Mouse (Mus musculus): ENCODE measurements around the gene Btnl1. TPM values are rescaled to one million over a fixed set of nuclear protein-coding genes. Genes with fewer than 3 reads are reported as not detected.

Btnl1 gene
- polyA plus RNA-seq, 1 experiment = 0.28 TPM

DNA sequence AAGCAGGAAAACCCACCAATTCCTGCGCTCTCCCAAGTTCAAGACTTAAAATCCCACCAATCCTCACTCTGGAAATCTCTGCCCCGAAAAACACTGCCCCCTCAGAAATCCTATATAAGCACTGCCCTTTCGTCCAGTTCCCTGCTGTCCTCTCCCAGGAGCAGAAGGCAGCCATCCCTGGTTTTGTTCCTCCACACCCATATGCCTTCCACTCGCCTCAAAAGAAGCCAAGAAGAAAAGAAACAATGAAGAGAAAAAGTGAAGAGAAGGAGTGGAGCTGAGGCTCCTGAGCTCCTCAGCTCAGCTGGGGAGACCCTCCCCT is 22.4 kb downstream of the Btnl1 start:
- no peak overlapping the region for H3K9ac ChIP-seq (ENCODE audit: low read depth, poor library complexity, severe bottlenecking)
- H3K36me3 ChIP-seq (ENCODE audit: control insufficient read depth, insufficient read depth, low read length, poor library complexity, severe bottlenecking) = no peaks in the 10 kb centered on the region
- H3K4me1 ChIP-seq (ENCODE audit: control insufficient read depth, insufficient read depth, low read length) = no peaks in the 10 kb centered on the region
- no peak overlapping the region for H3K27ac ChIP-seq (ENCODE audit: insufficient read depth, low read length)
- no peaks in the 10 kb centered on the region for H3K9me3 ChIP-seq (replicated peaks; ENCODE audit: control insufficient read depth, insufficient read depth, low read length, poor library complexity, severe bottlenecking)
- no peak for TF ChIP-seq CTCF (IDR thresholded peaks at IDR 0.05; ENCODE audit: low read depth, low read length)
- TF ChIP-seq POLR2A (IDR thresholded peaks at IDR 0.05; ENCODE audit: insufficient read depth, low read length) = no peak
- no peak for TF ChIP-seq EP300 (IDR thresholded peaks at IDR 0.05; ENCODE audit: insufficient read depth, low read depth, low read length)
- no peak overlapping the region for H3K4me3 ChIP-seq (ENCODE audit: low read depth, low read length)
- H3K27me3 ChIP-seq (ENCODE audit: control insufficient read depth, insufficient read depth, low read length, poor library complexity, severe bottlenecking) = no peaks in the 10 kb centered on the region

DNA sequence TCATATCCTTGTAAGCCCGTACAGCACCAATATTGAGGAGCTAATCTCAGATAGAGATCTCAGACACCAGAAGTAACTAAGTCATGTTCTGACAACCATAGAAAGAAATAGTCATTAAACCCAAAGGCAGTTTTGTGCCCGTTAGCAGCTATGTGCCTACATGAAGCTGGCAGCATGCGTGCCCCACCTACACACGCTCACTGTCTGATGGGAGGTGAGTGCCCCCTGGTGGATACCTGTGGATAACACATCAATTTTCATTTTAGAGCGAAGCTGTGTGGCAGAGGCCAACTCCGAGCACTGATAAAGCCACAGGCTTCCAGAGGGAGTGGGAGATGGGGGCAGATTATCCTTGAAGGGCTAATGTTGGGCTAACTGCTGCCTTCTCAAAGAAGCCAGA is 34.2 kb downstream of the Btnl1 start:
- H3K36me3 ChIP-seq (ENCODE audit: control insufficient read depth, insufficient read depth, low read length, poor library complexity, severe bottlenecking) = no peaks in the 10 kb centered on the region
- TF ChIP-seq POLR2A (IDR thresholded peaks at IDR 0.05; ENCODE audit: insufficient read depth, low read length) (no peak), CTCF (IDR thresholded peaks at IDR 0.05; ENCODE audit: low read depth, low read length) (peak; percentile 92)
- H3K27ac ChIP-seq (ENCODE audit: insufficient read depth, low read length) = no peak overlapping the region
- no peaks in the 10 kb centered on the region for H3K9me3 ChIP-seq (replicated peaks; ENCODE audit: control insufficient read depth, insufficient read depth, low read length, poor library complexity, severe bottlenecking)
- H3K9ac ChIP-seq (ENCODE audit: low read depth, poor library complexity, severe bottlenecking) = no peak overlapping the region
- H3K27me3 ChIP-seq (ENCODE audit: control insufficient read depth, insufficient read depth, low read length, poor library complexity, severe bottlenecking) = no peaks in the 10 kb centered on the region
- H3K4me3 ChIP-seq (ENCODE audit: low read depth, low read length) = no peak overlapping the region
- H3K4me1 ChIP-seq (ENCODE audit: control insufficient read depth, insufficient read depth, low read length) = no peaks in the 10 kb centered on the region

DNA sequence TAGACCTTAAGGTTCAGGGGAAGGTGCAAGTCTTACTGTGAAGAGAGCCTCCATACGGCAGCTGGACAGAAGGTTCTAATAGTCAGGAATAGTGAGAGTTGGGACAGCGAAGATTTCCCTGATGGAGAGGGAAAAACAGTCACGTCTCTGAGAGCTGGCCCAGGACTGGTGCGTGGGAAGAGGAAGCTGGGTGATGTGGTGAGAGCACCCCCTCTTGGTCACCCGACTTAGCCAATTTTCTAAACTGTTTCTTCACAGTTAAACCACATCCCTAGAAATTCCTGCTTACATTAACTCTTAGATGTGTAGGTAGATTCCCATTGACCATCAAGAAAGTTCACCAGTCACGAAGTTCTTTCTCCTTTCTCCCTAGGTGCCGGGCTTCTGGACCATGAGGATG is 43.1 kb downstream of the Btnl1 start:
- Histone ChIP-seq H3K9ac (ENCODE audit: low read depth, poor library complexity, severe bottlenecking) (no peak overlapping the region), H3K4me3 (ENCODE audit: low read depth, low read length) (no peak overlapping the region), H3K36me3 (ENCODE audit: control insufficient read depth, insufficient read depth, low read length, poor library complexity, severe bottlenecking) (no peaks in the 10 kb centered on the region), H3K4me1 (ENCODE audit: control insufficient read depth, insufficient read depth, low read length) (no peaks in the 10 kb centered on the region), H3K27ac (ENCODE audit: insufficient read depth, low read length) (no peak overlapping the region), H3K27me3 (ENCODE audit: control insufficient read depth, insufficient read depth, low read length, poor library complexity, severe bottlenecking) (no peaks in the 10 kb centered on the region), H3K9me3 (replicated peaks; ENCODE audit: control insufficient read depth, insufficient read depth, low read length, poor library complexity, severe bottlenecking) (no peaks in the 10 kb centered on the region)
- no peak for TF ChIP-seq POLR2A (IDR thresholded peaks at IDR 0.05; ENCODE audit: insufficient read depth, low read length)
- TF ChIP-seq EP300 (IDR thresholded peaks at IDR 0.05; ENCODE audit: insufficient read depth, low read depth, low read length) = no peak
- no peak for TF ChIP-seq CTCF (IDR thresholded peaks at IDR 0.05; ENCODE audit: low read depth, low read length)

GRCm38 (mm10) chr17:34427597-34427996 is 50.7 kb downstream of the Btnl1 start:
- no peak overlapping the region for H3K4me3 ChIP-seq (ENCODE audit: low read depth, low read length)
- no peaks in the 10 kb centered on the region for H3K9me3 ChIP-seq (replicated peaks; ENCODE audit: control insufficient read depth, insufficient read depth, low read length, poor library complexity, severe bottlenecking)
- H3K27me3 ChIP-seq (ENCODE audit: control insufficient read depth, insufficient read depth, low read length, poor library complexity, severe bottlenecking) = no peaks in the 10 kb centered on the region
- H3K27ac ChIP-seq (ENCODE audit: insufficient read depth, low read length) = no peak overlapping the region
- TF ChIP-seq POLR2A (IDR thresholded peaks at IDR 0.05; ENCODE audit: insufficient read depth, low read length) (no peak), EP300 (IDR thresholded peaks at IDR 0.05; ENCODE audit: insufficient read depth, low read depth, low read length) (no peak), CTCF (IDR thresholded peaks at IDR 0.05; ENCODE audit: low read depth, low read length) (no peak)
- H3K36me3 ChIP-seq (ENCODE audit: control insufficient read depth, insufficient read depth, low read length, poor library complexity, severe bottlenecking) = no peaks in the 10 kb centered on the region
- H3K4me1 ChIP-seq (ENCODE audit: control insufficient read depth, insufficient read depth, low read length) = no peaks in the 10 kb centered on the region
- no peak overlapping the region for H3K9ac ChIP-seq (ENCODE audit: low read depth, poor library complexity, severe bottlenecking)

Other genes starting within 250 kb of the Btnl1 start
- not detected in 2 replicates for gene H2-DMb2, start 233.8 kb upstream of the Btnl1 start, polyA plus RNA-seq (2011; ENCODE audit: insufficient read depth, insufficient read length, low read depth, missing spikeins)
- 0.65 and 1.1 TPM in 2 replicates for gene H2-DMb1, start 224.1 kb upstream of the Btnl1 start, polyA plus RNA-seq (2011; ENCODE audit: insufficient read depth, insufficient read length, low read depth, missing spikeins)
- 21.6 and 24.6 TPM in 2 replicates for gene Tap1, start 189.6 kb upstream of the Btnl1 start, polyA plus RNA-seq (2011; ENCODE audit: insufficient read depth, insufficient read length, low read depth, missing spikeins)
- 8.7 and 10.2 TPM in 2 replicates for gene Psmb9, start 189.4 kb upstream of the Btnl1 start, polyA plus RNA-seq (2011; ENCODE audit: insufficient read depth, insufficient read length, low read depth, missing spikeins)
- 20.5 and 27.6 TPM in 2 replicates for gene Psmb8, start 179.4 kb upstream of the Btnl1 start, polyA plus RNA-seq (2011; ENCODE audit: insufficient read depth, insufficient read length, low read depth, missing spikeins)
- 18.8 and 22.7 TPM in 2 replicates for gene Tap2, start 173.6 kb upstream of the Btnl1 start, polyA plus RNA-seq (2011; ENCODE audit: insufficient read depth, insufficient read length, low read depth, missing spikeins)
- not detected in 2 replicates for gene H2-Ob, start 138.2 kb upstream of the Btnl1 start, polyA plus RNA-seq (2011; ENCODE audit: insufficient read depth, insufficient read length, low read depth, missing spikeins)
- 2.3 and 2.4 TPM in 2 replicates for gene H2-Ab1, start 119.4 kb upstream of the Btnl1 start, polyA plus RNA-seq (2011; ENCODE audit: insufficient read depth, insufficient read length, low read depth, missing spikeins)
- gene H2-Aa, start 89.3 kb upstream of the Btnl1 start, polyA plus RNA-seq (2011; ENCODE audit: insufficient read depth, insufficient read length, low read depth, missing spikeins) = not detected in 2 replicates
- 2.8 and 4.6 TPM in 2 replicates for gene H2-Eb1, start 71.3 kb upstream of the Btnl1 start, polyA plus RNA-seq (2011; ENCODE audit: insufficient read depth, insufficient read length, low read depth, missing spikeins)
- not detected in 2 replicates for gene H2-Eb2, start 51.5 kb upstream of the Btnl1 start, polyA plus RNA-seq (2011; ENCODE audit: insufficient read depth, insufficient read length, low read depth, missing spikeins)
- not detected in 2 replicates for gene Btnl2, start 22.3 kb upstream of the Btnl1 start, polyA plus RNA-seq (2011; ENCODE audit: insufficient read depth, insufficient read length, low read depth, missing spikeins)
- not detected in 2 replicates for gene BC051142, start 21.7 kb downstream of the Btnl1 start, polyA plus RNA-seq (2011; ENCODE audit: insufficient read depth, insufficient read length, low read depth, missing spikeins)
- not detected in 2 replicates for gene Btnl4, start 100.2 kb downstream of the Btnl1 start, polyA plus RNA-seq (2011; ENCODE audit: insufficient read depth, insufficient read length, low read depth, missing spikeins)
- not detected in 2 replicates for gene Btnl6, start 140.2 kb downstream of the Btnl1 start, polyA plus RNA-seq (2011; ENCODE audit: insufficient read depth, insufficient read length, low read depth, missing spikeins)
- gene Notch4, start 187.1 kb downstream of the Btnl1 start, polyA plus RNA-seq (2011; ENCODE audit: insufficient read depth, insufficient read length, low read depth, missing spikeins) = 4.6 and 7.0 TPM in 2 replicates
- gene Gpsm3, start 212.7 kb downstream of the Btnl1 start, polyA plus RNA-seq (2011; ENCODE audit: insufficient read depth, insufficient read length, low read depth, missing spikeins) = 3.9 and 4.2 TPM in 2 replicates
- gene Pbx2, start 214.1 kb downstream of the Btnl1 start, polyA plus RNA-seq (2011; ENCODE audit: insufficient read depth, insufficient read length, low read depth, missing spikeins) = 66.1 and 73.0 TPM in 2 replicates
- 1.4 and 2.5 TPM in 2 replicates for gene Ager, start 220.7 kb downstream of the Btnl1 start, polyA plus RNA-seq (2011; ENCODE audit: insufficient read depth, insufficient read length, low read depth, missing spikeins)
- 74.3 and 75.9 TPM in 2 replicates for gene Rnf5, start 226.6 kb downstream of the Btnl1 start, polyA plus RNA-seq (2011; ENCODE audit: insufficient read depth, insufficient read length, low read depth, missing spikeins)
- gene Agpat1, start 227.1 kb downstream of the Btnl1 start, polyA plus RNA-seq (2011; ENCODE audit: insufficient read depth, insufficient read length, low read depth, missing spikeins) = 66.8 and 81.7 TPM in 2 replicates
- 0.85 and 1.1 TPM in 2 replicates for gene Egfl8, start 238.8 kb downstream of the Btnl1 start, polyA plus RNA-seq (2011; ENCODE audit: insufficient read depth, insufficient read length, low read depth, missing spikeins)